Mouse (Mus musculus): Measurements from ENCODE around the gene Rbm6. TPM values are rescaled to one million over a fixed set of nuclear protein-coding genes. Genes with fewer than 3 reads are reported as not detected.

The Rbm6 gene
- polyA plus RNA-seq, 1 experiment = 20.0 TPM

DNA sequence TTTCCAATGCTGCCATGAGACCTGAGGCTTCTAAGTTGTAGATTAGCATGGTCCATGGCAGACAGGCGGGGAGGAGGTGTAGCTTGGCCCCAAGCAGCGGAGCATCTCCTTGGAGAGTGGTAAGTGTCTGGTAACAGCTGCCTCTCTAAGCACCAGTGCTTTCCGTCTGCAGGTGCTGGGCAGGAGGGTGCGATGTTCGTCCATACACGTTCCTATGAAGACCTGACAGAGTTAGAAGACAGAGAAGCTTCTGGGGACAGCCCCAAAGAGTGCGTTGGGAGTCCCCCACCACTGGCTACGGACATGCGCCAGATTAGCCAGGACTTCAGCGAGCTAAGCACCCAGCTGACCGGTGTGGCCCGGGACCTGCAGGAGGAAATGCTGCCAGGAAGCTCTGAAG lies 26.8 kb upstream of the Rbm6 start:
- no peak overlapping the region for H3K4me3 ChIP-seq (ENCODE audit: insufficient read depth, low read depth, low read length)
- H3K4me1 ChIP-seq (ENCODE audit: control insufficient read depth, insufficient read depth, insufficient read length, low read length) = no peaks in the 10 kb centered on the region
- H3K27ac ChIP-seq (replicated peaks; ENCODE audit: low read depth, low read length) = no peak overlapping the region

DNA sequence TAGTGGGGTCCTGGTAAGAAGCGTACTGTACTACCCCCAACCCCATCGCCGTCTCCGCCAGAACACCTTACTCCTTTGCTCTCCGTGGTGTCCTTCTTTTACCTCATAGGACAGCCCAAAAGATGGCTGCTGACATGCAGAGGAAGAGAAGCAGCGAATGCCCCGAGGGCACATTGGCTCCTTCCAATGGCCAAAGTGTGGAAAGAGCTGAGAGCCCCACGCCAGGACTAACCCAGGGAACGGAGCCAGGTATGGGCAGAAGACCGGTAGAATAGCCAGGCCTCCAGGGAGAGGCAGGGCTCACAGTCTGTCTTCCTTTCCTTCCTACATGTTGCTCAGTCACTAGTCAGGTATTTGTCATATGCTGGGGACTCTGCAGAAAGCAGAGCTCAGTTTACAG lies 25.5 kb upstream of the Rbm6 start:
- no peak overlapping the region for H3K4me3 ChIP-seq (ENCODE audit: insufficient read depth, low read depth, low read length)
- no peaks in the 10 kb centered on the region for H3K4me1 ChIP-seq (ENCODE audit: control insufficient read depth, insufficient read depth, insufficient read length, low read length)
- no peak overlapping the region for H3K27ac ChIP-seq (replicated peaks; ENCODE audit: low read depth, low read length)

- Histone ChIP-seq H3K27ac (replicated peaks; ENCODE audit: low read depth, low read length) (no peak overlapping the region), H3K4me3 (ENCODE audit: insufficient read depth, low read depth, low read length) (no peak overlapping the region), H3K4me1 (ENCODE audit: control insufficient read depth, insufficient read depth, insufficient read length, low read length) (no peaks in the 10 kb centered on the region)
These were observed 18.0 kb upstream of the Rbm6 start for GRCm38 (mm10) chr9:107891023-107891422.

- H3K27ac ChIP-seq (replicated peaks; ENCODE audit: low read depth, low read length) = no peak overlapping the region
These were observed 17.2 kb upstream of the Rbm6 start for GRCm38 (mm10) chr9:107890260-107890659.

DNA sequence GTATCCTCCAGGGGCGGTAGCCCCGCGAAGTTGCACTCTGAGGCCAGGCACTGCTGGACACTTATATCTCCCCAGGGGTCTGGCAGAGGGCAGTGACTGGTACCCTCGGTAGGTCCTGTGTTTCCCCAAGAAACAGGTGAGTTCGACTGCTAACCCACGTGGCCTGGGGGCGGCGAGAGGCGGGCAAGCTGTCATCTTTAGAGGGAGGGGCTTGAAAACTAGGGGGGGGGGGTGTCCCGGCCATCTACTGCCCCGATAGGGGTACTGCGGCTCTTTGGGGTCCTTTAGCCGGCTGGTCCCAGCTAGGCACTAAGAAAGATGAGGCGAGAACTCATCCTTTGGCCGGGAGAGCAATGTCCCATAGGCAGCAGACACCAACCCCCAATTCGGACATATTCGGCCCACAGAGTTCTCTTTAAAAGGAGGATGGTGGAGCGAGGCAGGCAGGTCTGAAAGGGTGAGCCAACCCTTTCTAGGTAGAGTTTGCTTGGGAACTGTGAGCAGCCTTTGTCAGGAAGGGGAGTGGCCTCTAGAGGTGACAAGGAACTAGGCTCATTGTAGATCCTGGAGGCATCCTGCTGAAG lies 15.3 kb upstream of the Rbm6 start:
- Histone ChIP-seq H3K4me3 (ENCODE audit: insufficient read depth, low read depth, low read length) (peak overlapping the region; percentile 94), H3K4me1 (ENCODE audit: control insufficient read depth, insufficient read depth, insufficient read length, low read length) (no peaks in the 10 kb centered on the region), H3K27ac (replicated peaks; ENCODE audit: low read depth, low read length) (peak overlapping the region; percentile 73)

More at GRCm38 (mm10) chr9:107890260-107890659, 17.2 kb upstream of the Rbm6 start:
- Histone ChIP-seq H3K4me3 (ENCODE audit: insufficient read depth, low read depth, low read length) (no peak overlapping the region), H3K4me1 (ENCODE audit: control insufficient read depth, insufficient read depth, insufficient read length, low read length) (no peaks in the 10 kb centered on the region)

DNA sequence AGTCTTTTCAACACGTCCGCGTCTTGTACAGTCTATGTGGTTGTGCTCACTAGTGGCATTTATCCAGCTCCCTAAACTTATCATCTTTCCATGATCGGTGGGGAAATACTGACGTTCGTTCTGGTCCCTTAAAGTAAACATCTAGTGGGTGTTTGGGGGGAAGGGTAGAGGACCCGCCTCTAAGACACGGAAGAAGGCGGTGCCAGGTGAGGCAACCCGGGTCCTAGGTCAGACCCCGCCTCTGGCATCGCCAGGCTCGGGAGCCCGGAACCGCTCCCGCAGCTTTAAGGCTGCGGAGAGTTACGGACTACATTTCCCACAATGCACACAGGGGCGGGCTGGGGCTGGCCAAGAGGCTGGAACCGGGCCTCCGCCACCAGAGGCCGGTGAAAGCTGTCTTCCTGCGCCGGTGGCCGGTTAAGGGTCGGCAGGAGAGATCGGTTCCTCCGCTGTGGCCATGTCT lies 14.8 kb upstream of the Rbm6 start, which contains the start of gene Mon1a:
TSS of gene Mon1a (plus strand) at position 348 of the 463 bp plus-strand sequence.
- no peaks in the 10 kb centered on the region for H3K4me1 ChIP-seq (ENCODE audit: control insufficient read depth, insufficient read depth, insufficient read length, low read length)
- H3K4me3 ChIP-seq (ENCODE audit: insufficient read depth, low read depth, low read length) = peak within 1 kb of the TSS; percentile 94
- peak within 1 kb of the TSS; percentile 73 for H3K27ac ChIP-seq (replicated peaks; ENCODE audit: low read depth, low read length)

DNA sequence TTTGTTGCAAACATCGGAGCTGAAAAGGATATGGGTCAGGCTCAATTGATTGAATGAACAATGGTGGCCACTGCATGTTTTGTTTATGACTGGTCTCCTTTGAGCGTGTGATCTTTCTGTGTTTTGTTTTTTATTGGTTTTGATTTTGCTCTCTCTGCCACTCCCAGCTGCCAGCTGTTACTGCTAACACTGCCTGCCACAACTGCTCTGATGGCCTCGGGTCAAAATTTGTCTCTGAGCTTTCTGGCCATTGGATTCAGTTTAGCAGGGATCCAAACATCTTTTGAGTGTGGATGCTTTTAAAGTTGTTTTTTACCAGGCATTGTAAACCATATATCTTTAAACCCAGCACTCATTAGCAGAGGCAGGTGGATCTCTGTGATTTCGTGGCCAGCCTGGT lies 7.4 kb upstream of the Rbm6 start:
- Histone ChIP-seq H3K4me1 (ENCODE audit: control insufficient read depth, insufficient read depth, insufficient read length, low read length) (no peaks in the 10 kb centered on the region), H3K4me3 (ENCODE audit: insufficient read depth, low read depth, low read length) (no peak overlapping the region), H3K27ac (replicated peaks; ENCODE audit: low read depth, low read length) (no peak overlapping the region)

GRCm38 (mm10) chr9:107872350-107873098 lies 513 bp downstream of the Rbm6 start:
- Histone ChIP-seq H3K27ac (replicated peaks; ENCODE audit: low read depth, low read length) (peak overlapping the region; percentile 90), H3K4me1 (ENCODE audit: control insufficient read depth, insufficient read depth, insufficient read length, low read length) (0 out of 2 replicates have a peak, but pooled peaks cover 2% of the 10 kb centered on the region), H3K4me3 (ENCODE audit: insufficient read depth, low read depth, low read length) (peak overlapping the region; percentile 84)

GRCm38 (mm10) chr9:107866081-107866480 lies 7.0 kb downstream of the Rbm6 start:
- Histone ChIP-seq H3K4me1 (ENCODE audit: control insufficient read depth, insufficient read depth, insufficient read length, low read length) (peaks cover under 1% of the 10 kb centered on the region; the same call in 1 of the 2 replicates), H3K4me3 (ENCODE audit: insufficient read depth, low read depth, low read length) (no peak overlapping the region), H3K27ac (replicated peaks; ENCODE audit: low read depth, low read length) (no peak overlapping the region)

DNA sequence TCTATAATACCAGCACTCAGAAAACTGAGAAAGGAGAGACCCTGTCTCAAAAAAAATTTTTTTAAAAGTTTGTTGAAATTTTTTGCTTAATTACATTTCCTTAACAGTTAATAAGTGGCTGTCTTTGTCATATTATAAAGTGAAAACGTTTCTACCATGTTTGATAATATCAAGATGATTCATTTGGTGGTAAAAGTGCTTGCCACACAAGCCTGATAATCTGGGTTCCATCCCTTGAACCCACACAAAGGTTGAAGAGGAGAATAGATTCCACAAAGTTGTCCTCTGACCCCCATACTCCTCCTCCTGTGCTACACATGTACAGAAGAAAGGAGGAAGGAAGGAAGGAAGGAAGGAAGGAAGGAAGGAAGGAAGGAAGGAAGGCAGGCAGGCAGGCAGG lies 8.5 kb downstream of the Rbm6 start:
- Histone ChIP-seq H3K27ac (replicated peaks; ENCODE audit: low read depth, low read length) (no peak overlapping the region), H3K4me1 (ENCODE audit: control insufficient read depth, insufficient read depth, insufficient read length, low read length) (no peaks in the 10 kb centered on the region; the same call in 1 of the 2 replicates), H3K4me3 (ENCODE audit: insufficient read depth, low read depth, low read length) (no peak overlapping the region)

GRCm38 (mm10) chr9:107858343-107858742 lies 14.7 kb downstream of the Rbm6 start:
- H3K27ac ChIP-seq (replicated peaks; ENCODE audit: low read depth, low read length) = no peak overlapping the region
- H3K4me3 ChIP-seq (ENCODE audit: insufficient read depth, low read depth, low read length) = no peak overlapping the region
- H3K4me1 ChIP-seq (ENCODE audit: control insufficient read depth, insufficient read depth, insufficient read length, low read length) = no peaks in the 10 kb centered on the region; the same call in 1 of the 2 replicates

GRCm38 (mm10) chr9:107848922-107849321 lies 24.1 kb downstream of the Rbm6 start:
- Histone ChIP-seq H3K4me1 (ENCODE audit: control insufficient read depth, insufficient read depth, insufficient read length, low read length) (no peaks in the 10 kb centered on the region), H3K4me3 (ENCODE audit: insufficient read depth, low read depth, low read length) (no peak overlapping the region), H3K27ac (replicated peaks; ENCODE audit: low read depth, low read length) (no peak overlapping the region)

DNA sequence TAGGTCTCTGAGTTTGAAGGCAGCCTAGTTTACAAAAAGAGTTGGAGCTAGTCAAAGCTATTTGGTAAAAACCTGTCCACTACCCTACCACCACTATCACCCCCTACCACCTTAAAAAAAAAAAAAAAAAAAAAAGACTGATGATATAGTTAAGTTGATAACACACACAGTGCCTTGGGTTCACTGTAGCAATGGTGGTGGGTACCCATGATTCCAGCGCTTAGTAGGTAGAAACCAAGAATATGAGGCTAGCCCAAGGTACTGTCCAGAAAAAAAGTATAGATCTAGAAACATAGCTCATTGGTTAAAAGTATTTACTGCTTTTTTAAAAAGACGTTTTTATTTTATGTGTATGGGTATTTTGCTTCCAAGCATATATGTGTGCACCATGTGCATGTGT lies 30.3 kb downstream of the Rbm6 start:
- Histone ChIP-seq H3K4me3 (ENCODE audit: insufficient read depth, low read depth, low read length) (no peak overlapping the region), H3K27ac (replicated peaks; ENCODE audit: low read depth, low read length) (no peak overlapping the region), H3K4me1 (ENCODE audit: control insufficient read depth, insufficient read depth, insufficient read length, low read length) (no peaks in the 10 kb centered on the region)

GRCm38 (mm10) chr9:107838869-107839268 lies 34.2 kb downstream of the Rbm6 start:
- Histone ChIP-seq H3K4me1 (ENCODE audit: control insufficient read depth, insufficient read depth, insufficient read length, low read length) (no peaks in the 10 kb centered on the region), H3K27ac (replicated peaks; ENCODE audit: low read depth, low read length) (no peak overlapping the region), H3K4me3 (ENCODE audit: insufficient read depth, low read depth, low read length) (no peak overlapping the region)

- H3K27ac ChIP-seq (replicated peaks; ENCODE audit: low read depth, low read length) = no peak overlapping the region
- no peak overlapping the region for H3K4me3 ChIP-seq (ENCODE audit: insufficient read depth, low read depth, low read length)
- no peaks in the 10 kb centered on the region; the same call in 1 of the 2 replicates for H3K4me1 ChIP-seq (ENCODE audit: control insufficient read depth, insufficient read depth, insufficient read length, low read length)
These were observed 39.2 kb downstream of the Rbm6 start for GRCm38 (mm10) chr9:107833826-107834225.

- no peak overlapping the region for H3K27ac ChIP-seq (replicated peaks; ENCODE audit: low read depth, low read length)
- H3K4me1 ChIP-seq (ENCODE audit: control insufficient read depth, insufficient read depth, insufficient read length, low read length) = no peaks in the 10 kb centered on the region; the same call in 1 of the 2 replicates
- no peak overlapping the region for H3K4me3 ChIP-seq (ENCODE audit: insufficient read depth, low read depth, low read length)
These were observed 41.3 kb downstream of the Rbm6 start for GRCm38 (mm10) chr9:107831765-107832164.

Data from brown adipose tissue, adult 24 weeks (tissue).